Mouse (Mus musculus): ENCODE results near the gene Rabggta.

The Rabggta gene

GRCm38 (mm10) chr14:55721700-55722437, at the start of gene Rabggta:
Gene Rabggta (minus strand): TSS chr14:55722263.
- DNase-seq (ENCODE audit: low spot score) = peak; percentile 94

GRCm38 (mm10) chr14:55769087-55769703, 47.1 kb upstream of the Rabggta start:
- no peak for DNase-seq (ENCODE audit: low spot score)

- no peak for DNase-seq (ENCODE audit: low spot score)
These were observed 46.5 kb upstream of the Rabggta start for GRCm38 (mm10) chr14:55768555-55768954.

- peak; percentile 74 for DNase-seq (ENCODE audit: low spot score)
These were observed 45.7 kb upstream of the Rabggta start for GRCm38 (mm10) chr14:55767519-55768414.

GRCm38 (mm10) chr14:55765696-55766095, 43.6 kb upstream of the Rabggta start, which contains the start of gene Ltb4r1:
Gene Ltb4r1 (plus strand): TSS chr14:55765962.
- no peak for DNase-seq (ENCODE audit: low spot score)

GRCm38 (mm10) chr14:55763166-55763565, 41.1 kb upstream of the Rabggta start:
- no peak for DNase-seq (ENCODE audit: low spot score)

GRCm38 (mm10) chr14:55762001-55762821, 40.1 kb upstream of the Rabggta start:
- peak; percentile 43 for DNase-seq (ENCODE audit: low spot score)

- no peak for DNase-seq (ENCODE audit: low spot score)
These were observed 39.1 kb upstream of the Rabggta start, which contains the start of gene Ltb4r2 for GRCm38 (mm10) chr14:55761163-55761562. Gene Ltb4r2 (plus strand): TSS chr14:55761428.

GRCm38 (mm10) chr14:55760156-55760555, 38.1 kb upstream of the Rabggta start:
- DNase-seq (ENCODE audit: low spot score) = peak; percentile 89

GRCm38 (mm10) chr14:55758363-55758784, 36.3 kb upstream of the Rabggta start, which contains the start of gene Cideb:
Gene Cideb (minus strand): TSS chr14:55758458.
- peak; percentile 54 for DNase-seq (ENCODE audit: low spot score)

- DNase-seq (ENCODE audit: low spot score) = no peak
These were observed 35.5 kb upstream of the Rabggta start for GRCm38 (mm10) chr14:55757566-55757965.

GRCm38 (mm10) chr14:55747051-55747847, 25.2 kb upstream of the Rabggta start:
- DNase-seq (ENCODE audit: low spot score) = no peak

GRCm38 (mm10) chr14:55745861-55746237, 23.8 kb upstream of the Rabggta start:
- DNase-seq (ENCODE audit: low spot score) = no peak

GRCm38 (mm10) chr14:55745180-55745860, 23.3 kb upstream of the Rabggta start, which contains the start of the genes Dhrs1 and Nop9:
Gene Dhrs1 (minus strand): TSS chr14:55745690.
Gene Nop9 (plus strand): TSS chr14:55745693.
- DNase-seq (ENCODE audit: low spot score) = peak; percentile 88

- DNase-seq (ENCODE audit: low spot score) = peak; percentile 86
These were observed 21.6 kb upstream of the Rabggta start for GRCm38 (mm10) chr14:55743711-55744110.

- DNase-seq (ENCODE audit: low spot score) = no peak
These were observed 15.1 kb upstream of the Rabggta start for GRCm38 (mm10) chr14:55737086-55737687.

GRCm38 (mm10) chr14:55735758-55736157, 13.7 kb upstream of the Rabggta start:
- DNase-seq (ENCODE audit: low spot score) = no peak

GRCm38 (mm10) chr14:55735334-55735733, 13.3 kb upstream of the Rabggta start:
- DNase-seq (ENCODE audit: low spot score) = no peak

- DNase-seq (ENCODE audit: low spot score) = no peak
These were observed 12.8 kb upstream of the Rabggta start for GRCm38 (mm10) chr14:55734869-55735268.

Data from urinary bladder, postnatal 14 days (tissue).